Mouse (Mus musculus) testis, adult 2 months (tissue): Measurements from ENCODE around the gene Rraga.

ENCODE experiments used
- CTCF ChIP-seq: fragments of 200-500 bp; IDR thresholded peaks from 2 replicates; pipeline ENCODE4 v1.5.1; 2012; ENCODE audit warnings: low read depth, mild to moderate bottlenecking, inconsistent platforms, low read length, moderate library complexity; ENCODE audit not compliant: control insufficient read depth, insufficient read depth, insufficient replicate concordance
- POLR2A ChIP-seq: fragments of 200-500 bp; IDR thresholded peaks from 2 replicates; pipeline ENCODE4 v1.6.1; 2012; ENCODE audit warnings: low read depth, mild to moderate bottlenecking, inconsistent platforms, low read length, moderate library complexity; ENCODE audit not compliant: control insufficient read depth

GRCm38 (mm10) chr4:86625463-86625862 is 50.0 kb downstream of the Rraga start:
- TF ChIP-seq POLR2A, result no peak
- TF ChIP-seq CTCF, result no peak
